Mouse (Mus musculus) large intestine, adult 2 months (tissue): ENCODE data around the gene Abraxas2. TPM values are rescaled to one million over a fixed set of nuclear protein-coding genes. Genes with fewer than 3 reads are reported as not detected.
A peak's percentile ranks its signal among the peaks of the same experiment; 100 is the strongest.

Experiments used
- DNase-seq: peaks from one replicate; pipeline ENCODE4 v3.0.0-alpha.2; 2012; ENCODE audit warnings: low read depth, low spot score
- WGBS: fragments of 180-500 bp; shearing (Covaris S2); methylation state at CpG from one replicate; pipeline ENCODE4 v1.1.7; 2018; 5-methylcytosine and 5-hydroxymethylcytosine counted together
- polyA plus RNA-seq: library from polyadenylated mRNA; depleted of rRNA; stranded (reverse); fragments of >200 nt; gene quantifications from 2 replicates; pipeline ENCODE4 v1.2.3, GENCODE M21; 2012; rRNA removed

Abraxas2 gene
- polyA plus RNA-seq, 1 experiment: 11.8 TPM

GRCm38 (mm10) chr7:132893336-132893735 lies 34.3 kb downstream of the Abraxas2 start:
- no peak for DNase-seq
- WGBS: 92% methylated on average over 1 of the region's 1 CpGs

GRCm38 (mm10) chr7:132894841-132895555 lies 36.0 kb downstream of the Abraxas2 start:
- WGBS: 45% methylated on average over 7 of the region's 7 CpGs
- DNase-seq: no peak

- no peak for DNase-seq
- WGBS: 82% methylated on average over 9 of the region's 9 CpGs
Observed at GRCm38 (mm10) chr7:132896206-132896815, 37.3 kb downstream of the Abraxas2 start.

GRCm38 (mm10) chr7:132897258-132897657 lies 38.2 kb downstream of the Abraxas2 start:
- DNase-seq: no peak
- WGBS: 91% methylated on average over 10 of the region's 10 CpGs

GRCm38 (mm10) chr7:132898234-132898633 lies 39.2 kb downstream of the Abraxas2 start:
- no peak for DNase-seq
- WGBS: 96% methylated on average over 2 of the region's 2 CpGs

GRCm38 (mm10) chr7:132900826-132901531 lies 42.0 kb downstream of the Abraxas2 start:
- 45% methylated on average over 2 of the region's 2 CpGs for WGBS
- no peak for DNase-seq

- WGBS: 71% methylated on average over 3 of the region's 3 CpGs
- DNase-seq: no peak
Observed at GRCm38 (mm10) chr7:132903796-132904195, 44.8 kb downstream of the Abraxas2 start.

GRCm38 (mm10) chr7:132921971-132922370 lies 62.9 kb downstream of the Abraxas2 start:
- DNase-seq: no peak
- WGBS: 73% methylated on average over 3 of the region's 3 CpGs

GRCm38 (mm10) chr7:132925227-132925626 lies 66.2 kb downstream of the Abraxas2 start:
- 36% methylated on average over 2 of the region's 2 CpGs for WGBS
- no peak for DNase-seq

GRCm38 (mm10) chr7:132927201-132927600 lies 68.2 kb downstream of the Abraxas2 start:
- WGBS: 67% methylated on average over 3 of the region's 3 CpGs
- no peak for DNase-seq

- 79% methylated on average over 5 of the region's 5 CpGs for WGBS
- no peak for DNase-seq
Observed at GRCm38 (mm10) chr7:132930055-132930454, 71.0 kb downstream of the Abraxas2 start.

GRCm38 (mm10) chr7:132930850-132931559 lies 72.0 kb downstream of the Abraxas2 start, which contains the start of gene Zranb1:
Gene Zranb1, plus strand, starts transcription at chr7:132931142.
- peak; percentile 77 for DNase-seq
- under 1% methylated on average over 83 of the region's 93 CpGs for WGBS

- DNase-seq: peak; percentile 29
- under 1% methylated on average over 55 of the region's 55 CpGs for WGBS
Observed at GRCm38 (mm10) chr7:132931560-132932351, 72.7 kb downstream of the Abraxas2 start.

GRCm38 (mm10) chr7:132933331-132933730 lies 74.3 kb downstream of the Abraxas2 start:
- no peak for DNase-seq
- 79% methylated on average over 1 of the region's 1 CpGs for WGBS

Other genes starting within 250 kb of the Abraxas2 start
- 39.7 and 42.5 TPM in 2 replicates for gene Lhpp, start 248.6 kb upstream of the Abraxas2 start, polyA plus RNA-seq
- 20.6 and 32.7 TPM in 2 replicates for gene Fam53b, start 45.3 kb upstream of the Abraxas2 start, polyA plus RNA-seq
- 4.8 and 5.0 TPM in 2 replicates for gene Eef1akmt2, start 6.6 kb upstream of the Abraxas2 start, polyA plus RNA-seq
- gene Zranb1, start 71.9 kb downstream of the Abraxas2 start, polyA plus RNA-seq: 4.6 and 5.6 TPM in 2 replicates